Mouse (Mus musculus): ENCODE data around the gene Ctf1. TPM values are rescaled to one million over a fixed set of nuclear protein-coding genes. Genes with fewer than 3 reads are reported as not detected.

Gene Ctf1
- polyA plus RNA-seq, 1 experiment from 2014 or later, result 4.1 TPM

GRCm38 (mm10) chr7:127748235-127748560, 35.7 kb downstream of the Ctf1 start:
- H3K36me3 ChIP-seq (ENCODE audit: control insufficient read depth, insufficient read depth), result peaks cover 52% of the 10 kb centered on the region
- TF ChIP-seq CTCF (IDR thresholded peaks at IDR 0.05; ENCODE audit: low read depth), result no peak
- H3K9ac ChIP-seq (ENCODE audit: low read depth, low read length), result no peak overlapping the region
- no peak overlapping the region for H3K4me3 ChIP-seq (ENCODE audit: low read depth, low read length)
- H3K9me3 ChIP-seq (ENCODE audit: control insufficient read depth), result no peaks in the 10 kb centered on the region
- no peak overlapping the region for H3K27ac ChIP-seq (ENCODE audit: low read depth, low read length)
- no peak for ATAC-seq
- 0 out of 2 replicates have a peak, but pooled peaks cover 2% of the 10 kb centered on the region for H3K4me1 ChIP-seq (replicated peaks; ENCODE audit: control insufficient read depth, insufficient read depth, low read length)
- no peaks in the 10 kb centered on the region for H3K27me3 ChIP-seq (replicated peaks; ENCODE audit: control insufficient read depth, insufficient read depth, low read length)
- WGBS, result 90% methylated on average over 28 of the region's 28 CpGs
- H3K4me2 ChIP-seq (replicated peaks; ENCODE audit: low read depth), result no peak overlapping the region

- Histone ChIP-seq H3K9ac (ENCODE audit: low read depth, low read length) (no peak overlapping the region), H3K4me3 (ENCODE audit: low read depth, low read length) (no peak overlapping the region), H3K4me2 (replicated peaks; ENCODE audit: low read depth) (no peak overlapping the region), H3K4me1 (replicated peaks; ENCODE audit: control insufficient read depth, insufficient read depth, low read length) (no peaks in the 10 kb centered on the region), H3K36me3 (ENCODE audit: control insufficient read depth, insufficient read depth) (peaks cover 72% of the 10 kb centered on the region), H3K27me3 (replicated peaks; ENCODE audit: control insufficient read depth, insufficient read depth, low read length) (no peaks in the 10 kb centered on the region), H3K27ac (ENCODE audit: low read depth, low read length) (no peak overlapping the region), H3K9me3 (ENCODE audit: control insufficient read depth) (no peaks in the 10 kb centered on the region)
- ATAC-seq, result no peak
- TF ChIP-seq CTCF (IDR thresholded peaks at IDR 0.05; ENCODE audit: low read depth), result no peak
- WGBS, result 88% methylated on average over 19 of the region's 19 CpGs
These were observed 37.9 kb downstream of the Ctf1 start for GRCm38 (mm10) chr7:127750131-127751127.

- H3K9me3 ChIP-seq (ENCODE audit: control insufficient read depth), result no peaks in the 10 kb centered on the region
- H3K9ac ChIP-seq (ENCODE audit: low read depth, low read length), result no peak overlapping the region
- no peak overlapping the region for H3K27ac ChIP-seq (ENCODE audit: low read depth, low read length)
- H3K36me3 ChIP-seq (ENCODE audit: control insufficient read depth, insufficient read depth), result peaks cover 77% of the 10 kb centered on the region
- H3K4me1 ChIP-seq (replicated peaks; ENCODE audit: control insufficient read depth, insufficient read depth, low read length), result no peaks in the 10 kb centered on the region
- no peak overlapping the region for H3K4me2 ChIP-seq (replicated peaks; ENCODE audit: low read depth)
- no peak for TF ChIP-seq CTCF (IDR thresholded peaks at IDR 0.05; ENCODE audit: low read depth)
- H3K27me3 ChIP-seq (replicated peaks; ENCODE audit: control insufficient read depth, insufficient read depth, low read length), result no peaks in the 10 kb centered on the region
- no peak for ATAC-seq
- H3K4me3 ChIP-seq (ENCODE audit: low read depth, low read length), result no peak overlapping the region
- 86% methylated on average over 5 of the region's 5 CpGs for WGBS
These were observed 39.1 kb downstream of the Ctf1 start for GRCm38 (mm10) chr7:127751619-127752018.

GRCm38 (mm10) chr7:127752069-127752468, 39.5 kb downstream of the Ctf1 start:
- Histone ChIP-seq H3K27ac (ENCODE audit: low read depth, low read length) (no peak overlapping the region), H3K4me2 (replicated peaks; ENCODE audit: low read depth) (no peak overlapping the region), H3K36me3 (ENCODE audit: control insufficient read depth, insufficient read depth) (peaks cover 81% of the 10 kb centered on the region), H3K9ac (ENCODE audit: low read depth, low read length) (no peak overlapping the region), H3K27me3 (replicated peaks; ENCODE audit: control insufficient read depth, insufficient read depth, low read length) (no peaks in the 10 kb centered on the region), H3K9me3 (ENCODE audit: control insufficient read depth) (no peaks in the 10 kb centered on the region), H3K4me3 (ENCODE audit: low read depth, low read length) (no peak overlapping the region), H3K4me1 (replicated peaks; ENCODE audit: control insufficient read depth, insufficient read depth, low read length) (no peaks in the 10 kb centered on the region)
- ATAC-seq, result no peak
- WGBS, result 92% methylated on average over 27 of the region's 27 CpGs
- no peak for TF ChIP-seq CTCF (IDR thresholded peaks at IDR 0.05; ENCODE audit: low read depth)

- no peak for TF ChIP-seq CTCF (IDR thresholded peaks at IDR 0.05; ENCODE audit: low read depth)
- Histone ChIP-seq H3K9ac (ENCODE audit: low read depth, low read length) (no peak overlapping the region), H3K36me3 (ENCODE audit: control insufficient read depth, insufficient read depth) (peaks cover 89% of the 10 kb centered on the region), H3K4me1 (replicated peaks; ENCODE audit: control insufficient read depth, insufficient read depth, low read length) (no peaks in the 10 kb centered on the region), H3K4me2 (replicated peaks; ENCODE audit: low read depth) (no peak overlapping the region), H3K27ac (ENCODE audit: low read depth, low read length) (no peak overlapping the region), H3K4me3 (ENCODE audit: low read depth, low read length) (no peak overlapping the region), H3K27me3 (replicated peaks; ENCODE audit: control insufficient read depth, insufficient read depth, low read length) (no peaks in the 10 kb centered on the region), H3K9me3 (ENCODE audit: control insufficient read depth) (no peaks in the 10 kb centered on the region)
- 54% methylated on average over 5 of the region's 5 CpGs for WGBS
- no peak for ATAC-seq
These were observed 40.6 kb downstream of the Ctf1 start for GRCm38 (mm10) chr7:127753158-127753557.

- no peaks in the 10 kb centered on the region for H3K9me3 ChIP-seq (ENCODE audit: control insufficient read depth)
- no peak for ATAC-seq
- H3K9ac ChIP-seq (ENCODE audit: low read depth, low read length), result no peak overlapping the region
- TF ChIP-seq CTCF (IDR thresholded peaks at IDR 0.05; ENCODE audit: low read depth), result no peak
- H3K4me1 ChIP-seq (replicated peaks; ENCODE audit: control insufficient read depth, insufficient read depth, low read length), result no peaks in the 10 kb centered on the region
- peaks cover 83% of the 10 kb centered on the region for H3K36me3 ChIP-seq (ENCODE audit: control insufficient read depth, insufficient read depth)
- H3K4me3 ChIP-seq (ENCODE audit: low read depth, low read length), result no peak overlapping the region
- H3K27ac ChIP-seq (ENCODE audit: low read depth, low read length), result no peak overlapping the region
- no peaks in the 10 kb centered on the region for H3K27me3 ChIP-seq (replicated peaks; ENCODE audit: control insufficient read depth, insufficient read depth, low read length)
- whole genome bisulfite sequencing, result 75% methylated on average over 7 of the region's 7 CpGs
- H3K4me2 ChIP-seq (replicated peaks; ENCODE audit: low read depth), result no peak overlapping the region
These were observed 41.2 kb downstream of the Ctf1 start for GRCm38 (mm10) chr7:127753741-127754140.

All from intestine, postnatal 0 days (tissue).